Mouse (Mus musculus) embryonic facial prominence, embryonic 14.5 days (tissue): ENCODE measurements around the gene Kdm6a. TPM values are rescaled to one million over a fixed set of nuclear protein-coding genes. Genes with fewer than 3 reads are reported as not detected.

Experiments used
- ATAC-seq: fragments of 200-750 bp; cut with Nextera tagmentation; 2 replicates; pipeline ENCODE4 v1.8.0; 2017; ENCODE audit warnings: low read depth, moderate number of reproducible peaks, moderate TSS enrichment
- DNase-seq: peaks from one replicate; pipeline ENCODE4 v3.0.0-alpha.2; 2015; ENCODE audit warnings: low spot score
- H3K27ac ChIP-seq: fragments of 300-500 bp; sonication (generic); replicated peaks from 2 replicates; pipeline ENCODE4 v1.5.1; 2014; ENCODE audit warnings: low read depth, mild to moderate bottlenecking, low read length, moderate library complexity
- H3K27me3 ChIP-seq: fragments of 300-500 bp; sonication (generic); replicated peaks from 2 replicates; pipeline ENCODE4 v1.6.1; 2014; ENCODE audit warnings: low read length; ENCODE audit not compliant: control insufficient read depth, insufficient read depth
- H3K36me3 ChIP-seq: fragments of 300-500 bp; sonication (generic); 2 replicates; pipeline ENCODE4 v1.6.1; 2014; ENCODE audit warnings: low read length, mixed read lengths; ENCODE audit not compliant: control insufficient read depth, insufficient read depth
- H3K4me1 ChIP-seq: fragments of 300-500 bp; sonication (generic); 2 replicates; pipeline ENCODE4 v1.6.1; 2014; ENCODE audit warnings: antibody characterized with exemption, low read length; ENCODE audit not compliant: control insufficient read depth, insufficient read depth
- H3K4me2 ChIP-seq: fragments of 300-500 bp; sonication (generic); 2 replicates; pipeline ENCODE4 v1.6.1; 2014; ENCODE audit warnings: low read depth, mild to moderate bottlenecking, low read length, moderate library complexity, mixed read lengths
- H3K4me3 ChIP-seq: fragments of 300-500 bp; sonication (generic); 2 replicates; pipeline ENCODE4 v1.5.1; 2014; ENCODE audit warnings: low read depth, mild to moderate bottlenecking, low read length
- H3K9ac ChIP-seq: fragments of 300-500 bp; sonication (generic); 2 replicates; pipeline ENCODE4 v1.6.1; 2014; ENCODE audit warnings: low read depth, mild to moderate bottlenecking, low read length, moderate library complexity, mixed read lengths
- H3K9me3 ChIP-seq: fragments of 300-500 bp; sonication (generic); 2 replicates; pipeline ENCODE4 v1.6.1; 2016; ENCODE audit warnings: low read length; ENCODE audit not compliant: control insufficient read depth
- WGBS: fragments of 180-500 bp; shearing (Covaris S2); extraction: QIAGEN DNeasy Blood & Tissue Kit; methylation state at CpG from one replicate; pipeline ENCODE4 v1.1.7; 2014; 5-methylcytosine and 5-hydroxymethylcytosine counted together
- polyA plus RNA-seq: library from polyadenylated mRNA; unstranded; fragments of >200 nt; fragmentation: Nextera tagmentation; extraction: Ambion mirVana; gene quantifications from 2 replicates; pipeline ENCODE4 v1.2.1, GENCODE M21; 2014

Kdm6a gene
- polyA plus RNA-seq = 18.6 and 23.7 TPM in 2 replicates

DNA sequence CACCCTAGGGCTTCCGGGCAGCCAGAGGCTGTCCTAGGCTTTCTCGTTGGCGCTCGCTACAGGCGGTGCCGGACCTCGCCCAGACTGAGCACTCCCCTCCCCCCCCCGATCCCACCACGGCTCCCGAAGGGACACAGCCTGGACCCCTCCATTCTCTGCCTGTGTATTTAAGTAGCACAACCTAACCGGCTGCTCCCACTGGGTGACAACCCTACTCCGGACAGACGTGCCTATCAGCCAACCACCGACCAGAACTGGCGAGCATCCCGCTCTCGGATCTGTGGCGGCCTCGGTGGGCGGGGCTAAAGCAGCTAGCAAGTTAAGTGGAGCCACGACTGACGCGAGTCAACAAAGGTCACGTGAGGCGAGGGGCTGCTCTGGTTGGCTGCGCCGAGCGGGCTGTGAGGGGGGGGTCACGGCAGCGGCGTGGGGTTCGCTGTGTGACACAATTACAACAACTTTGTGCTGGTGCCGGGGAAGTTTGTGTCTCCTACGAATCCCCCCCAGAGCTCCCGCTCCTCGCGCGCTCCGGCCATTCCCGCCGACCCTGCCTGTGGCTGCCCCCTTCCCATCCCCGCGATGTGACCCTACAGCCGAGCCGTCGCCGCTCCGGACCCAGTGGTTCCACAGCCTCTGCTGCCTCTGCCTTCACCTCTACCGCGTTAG is at the start of gene Kdm6a:
Kdm6a (plus strand) TSS at position 384 of the 666 bp plus-strand sequence.
- H3K4me1 ChIP-seq = no peaks in the 10 kb centered on the region

DNA sequence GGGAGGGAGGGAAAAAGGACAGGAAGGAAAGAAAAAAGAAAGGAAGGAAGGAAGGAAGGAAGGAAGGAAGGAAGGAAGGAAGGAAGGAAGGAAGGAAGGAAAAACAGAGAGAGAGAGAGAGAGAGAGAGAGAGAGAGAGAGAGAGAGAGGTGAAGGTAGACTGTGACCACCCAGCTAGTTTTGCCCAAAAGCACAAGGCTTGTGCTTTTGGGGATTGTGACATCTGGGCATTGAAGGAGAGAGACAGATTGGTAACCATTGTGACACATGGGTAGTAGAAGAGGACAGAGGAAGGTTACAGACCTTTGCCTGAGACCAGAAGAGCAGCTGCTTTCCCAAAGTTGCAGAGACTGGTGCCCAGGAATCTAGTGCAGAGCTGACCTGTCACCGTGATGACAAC is 16.8 kb upstream of the Kdm6a start, which contains the start of gene Dusp21:
Dusp21 (plus strand) TSS at position 301 of the 400 bp plus-strand sequence.
- ATAC-seq (no peak), DNase-seq (no peak)
- no peak within 1 kb of the TSS for H3K9ac ChIP-seq
- WGBS = 91% methylated on average over 1 of the region's 1 CpGs
- H3K4me1 ChIP-seq = no peaks in the 10 kb centered on the region
- H3K36me3 ChIP-seq = no peaks in the 10 kb centered on the region
- H3K4me2 ChIP-seq = no peak within 1 kb of the TSS
- no peak within 1 kb of the TSS for H3K4me3 ChIP-seq
- H3K9me3 ChIP-seq = no peaks in the 10 kb centered on the region
- no peak within 1 kb of the TSS for H3K27ac ChIP-seq
- no peaks in the 10 kb centered on the region for H3K27me3 ChIP-seq

More for the DNA sequence above, at the start of gene Kdm6a:
- Histone ChIP-seq H3K36me3 (no peaks in the 10 kb centered on the region), H3K9ac (peak within 1 kb of the TSS; percentile 96), H3K4me2 (peak within 1 kb of the TSS; percentile 64), H3K27ac (peak within 1 kb of the TSS; percentile 99), H3K27me3 (no peaks in the 10 kb centered on the region), H3K4me3 (peak within 1 kb of the TSS; percentile 75), H3K9me3 (no peaks in the 10 kb centered on the region)
- DNase-seq (peak; percentile 100), ATAC-seq (peak; percentile 99)
- WGBS = 0% methylated on average over 23 of the region's 50 CpGs

DNA sequence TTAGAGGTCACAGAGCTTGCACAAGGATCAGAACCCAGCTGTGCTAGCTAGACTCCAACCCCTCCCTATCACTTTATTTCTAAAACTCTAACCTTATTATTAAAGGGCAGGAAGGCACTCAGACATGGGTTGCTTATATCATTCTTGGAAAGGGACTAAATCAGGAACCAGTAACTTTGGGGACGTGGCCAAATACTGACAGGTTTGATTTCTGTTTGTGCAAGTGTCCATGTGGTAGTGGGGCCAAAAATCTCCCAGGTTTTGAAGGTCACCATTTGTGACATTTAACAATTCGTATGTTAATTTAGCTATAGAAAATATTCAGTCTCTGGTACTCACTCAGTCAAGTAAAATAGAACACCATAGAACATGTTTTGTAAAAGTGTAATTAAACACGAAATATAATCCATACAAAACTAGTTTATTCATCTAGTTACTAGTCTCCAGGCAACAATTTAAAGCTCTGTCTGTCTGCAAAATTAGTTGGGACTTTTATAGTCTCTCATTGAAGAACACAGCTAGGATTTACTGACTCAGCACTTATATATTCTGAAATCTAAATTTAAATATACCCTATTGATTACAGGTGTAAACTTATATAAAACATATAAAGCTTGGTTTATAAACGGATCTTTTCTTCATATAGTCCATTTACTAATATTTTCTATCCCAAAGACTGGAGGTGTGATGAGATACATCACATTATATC is 1.5 kb upstream of the Kdm6a start:
- Histone ChIP-seq H3K27me3 (no peaks in the 10 kb centered on the region), H3K27ac (no peak overlapping the region), H3K36me3 (no peaks in the 10 kb centered on the region), H3K9me3 (no peaks in the 10 kb centered on the region), H3K4me1 (no peaks in the 10 kb centered on the region), H3K4me3 (no peak overlapping the region; the same call in 1 of the 2 replicates), H3K4me2 (peak overlapping the region; percentile 64), H3K9ac (no peak overlapping the region)
- WGBS = 63% methylated on average over 4 of the region's 4 CpGs
- DNase-seq (no peak), ATAC-seq (no peak)

GRCm38 (mm10) chrX:18161796-18162191 is 581 bp upstream of the Kdm6a start:
- H3K4me2 ChIP-seq = peak overlapping the region; percentile 64
- peak overlapping the region; percentile 75 for H3K4me3 ChIP-seq
- no peaks in the 10 kb centered on the region for H3K9me3 ChIP-seq
- peak overlapping the region; percentile 90 for H3K27ac ChIP-seq
- no peaks in the 10 kb centered on the region for H3K4me1 ChIP-seq
- H3K27me3 ChIP-seq = no peaks in the 10 kb centered on the region
- ATAC-seq (peak; percentile 68), DNase-seq (no peak)
- H3K9ac ChIP-seq = peak overlapping the region; percentile 83
- no peaks in the 10 kb centered on the region for H3K36me3 ChIP-seq
- 0% methylated on average over 9 of the region's 28 CpGs for WGBS

- WGBS = 0% methylated on average over 15 of the region's 95 CpGs
Observed at GRCm38 (mm10) chrX:18162861-18163731, 721 bp downstream of the Kdm6a start.

GRCm38 (mm10) chrX:18163917-18164624 is 1.7 kb downstream of the Kdm6a start:
- H3K4me2 ChIP-seq = peak overlapping the region; percentile 58
- no peak for ATAC-seq
- peak overlapping the region; percentile 99 for H3K27ac ChIP-seq

More at GRCm38 (mm10) chrX:18162861-18163731, 721 bp downstream of the Kdm6a start:
- DNase-seq = peak; percentile 49
- H3K9ac ChIP-seq = peak overlapping the region; percentile 96
- no peaks in the 10 kb centered on the region for H3K9me3 ChIP-seq
- H3K36me3 ChIP-seq = no peaks in the 10 kb centered on the region
- H3K4me1 ChIP-seq = no peaks in the 10 kb centered on the region
- H3K4me3 ChIP-seq = peak overlapping the region; percentile 75
- peak overlapping the region; percentile 99 for H3K27ac ChIP-seq
- H3K27me3 ChIP-seq = no peaks in the 10 kb centered on the region
- ATAC-seq = peak; percentile 12
- peak overlapping the region; percentile 58 for H3K4me2 ChIP-seq

GRCm38 (mm10) chrX:18165121-18165520 is 2.7 kb downstream of the Kdm6a start:
- H3K4me3 ChIP-seq = peak overlapping the region; percentile 75

More at GRCm38 (mm10) chrX:18163917-18164624, 1.7 kb downstream of the Kdm6a start:
- no peaks in the 10 kb centered on the region for H3K27me3 ChIP-seq
- DNase-seq = peak; percentile 38
- H3K9me3 ChIP-seq = no peaks in the 10 kb centered on the region
- no peaks in the 10 kb centered on the region for H3K36me3 ChIP-seq
- no peaks in the 10 kb centered on the region for H3K4me1 ChIP-seq
- H3K9ac ChIP-seq = peak overlapping the region; percentile 96
- 4% methylated on average over 10 of the region's 10 CpGs for WGBS
- H3K4me3 ChIP-seq = peak overlapping the region; percentile 75

DNA sequence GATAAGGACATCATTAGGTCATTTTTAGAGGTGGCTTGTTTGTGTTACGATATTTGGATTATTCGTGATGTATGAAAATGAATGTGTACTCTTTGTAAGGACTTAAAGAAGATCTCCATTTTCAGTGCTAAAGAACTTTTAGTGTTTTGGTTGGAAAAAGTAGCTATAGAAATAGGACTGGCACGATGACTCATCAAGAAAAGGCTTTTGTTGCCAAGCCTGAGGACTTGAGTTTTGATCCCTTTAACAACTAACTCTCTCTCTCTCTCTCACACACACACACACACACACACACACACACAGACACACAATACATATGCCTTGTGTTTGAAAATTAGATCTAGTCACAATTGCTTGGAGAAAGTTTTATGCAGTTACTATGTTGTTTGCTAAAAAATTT is 4.6 kb downstream of the Kdm6a start:
- Histone ChIP-seq H3K27me3 (no peaks in the 10 kb centered on the region), H3K36me3 (no peaks in the 10 kb centered on the region), H3K27ac (no peak overlapping the region), H3K4me3 (no peak overlapping the region), H3K9me3 (no peaks in the 10 kb centered on the region), H3K9ac (no peak overlapping the region), H3K4me2 (no peak overlapping the region), H3K4me1 (no peaks in the 10 kb centered on the region)
- 86% methylated on average over 3 of the region's 3 CpGs for WGBS
- ATAC-seq (no peak), DNase-seq (peak; percentile 6)

More at GRCm38 (mm10) chrX:18165121-18165520, 2.7 kb downstream of the Kdm6a start:
- Histone ChIP-seq H3K9ac (no peak overlapping the region), H3K36me3 (no peaks in the 10 kb centered on the region), H3K9me3 (no peaks in the 10 kb centered on the region), H3K27ac (no peak overlapping the region), H3K4me2 (peak overlapping the region; percentile 58; the same call in 1 of the 2 replicates), H3K27me3 (no peaks in the 10 kb centered on the region), H3K4me1 (no peaks in the 10 kb centered on the region)
- no peak for ATAC-seq
- 69% methylated on average over 2 of the region's 2 CpGs for whole genome bisulfite sequencing
- DNase-seq = no peak
